Mouse (Mus musculus) MN1 (cell line): ENCODE results near the gene Bpnt1.

ENCODE experiments used
- DNase-seq: peaks from one replicate; pipeline ENCODE4 v3.0.0-alpha.2; 2016; ENCODE audit warnings: low spot score

Gene Bpnt1

GRCm38 (mm10) chr1:185404021-185404420, 72.1 kb downstream of the Bpnt1 start:
- peak; percentile 68 for DNase-seq

DNA sequence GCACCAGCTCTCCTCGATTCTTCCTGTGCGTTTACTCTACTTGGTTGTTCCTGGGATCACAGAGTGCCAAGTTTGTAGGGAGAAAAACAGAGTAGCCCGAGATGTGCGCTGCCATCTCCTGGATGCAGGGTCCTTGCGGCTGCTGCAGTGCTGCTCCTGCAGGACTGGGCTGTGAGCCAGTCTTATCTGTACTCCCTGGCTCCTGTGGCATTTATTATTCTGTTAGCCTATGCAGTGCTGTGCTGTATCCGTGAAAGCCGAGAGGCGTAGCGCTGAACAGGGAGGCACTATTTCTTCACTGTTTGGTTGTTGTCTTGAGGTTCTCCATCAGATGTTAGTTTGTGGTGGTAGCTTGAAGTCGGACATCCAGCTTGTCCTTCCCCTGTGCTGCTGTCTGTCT, 74.0 kb downstream of the Bpnt1 start:
- DNase-seq, result peak; percentile 54
